Mouse (Mus musculus): ENCODE results near the gene Dscaml1. TPM values are rescaled to one million over a fixed set of nuclear protein-coding genes. Genes with fewer than 3 reads are reported as not detected.
A peak's percentile ranks its signal among the peaks of the same experiment; 100 is the strongest.

Dscaml1 gene
- polyA plus RNA-seq, 1 experiment = 0.80 TPM

DNA sequence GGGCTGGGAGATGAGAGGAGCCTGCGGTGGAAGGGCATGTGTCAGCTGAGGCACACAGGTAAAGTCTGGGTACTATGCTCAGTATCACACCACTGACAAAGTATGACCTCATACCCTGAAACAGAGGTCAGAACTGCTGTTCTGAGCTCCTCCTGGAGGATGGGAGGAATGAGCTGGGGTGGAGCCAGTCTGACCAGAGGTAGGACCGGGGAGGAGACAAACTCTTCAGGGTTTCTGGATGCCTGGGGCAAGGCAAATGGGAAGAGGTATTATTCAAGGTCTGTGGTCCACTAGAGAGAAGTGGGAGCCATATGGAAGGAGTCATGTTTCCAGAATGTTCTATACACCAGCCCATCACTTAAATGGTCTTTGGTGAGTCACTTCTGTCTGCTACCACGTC lies 15.3 kb upstream of the Dscaml1 start:
- peak; percentile 62 for DNase-seq
- Histone ChIP-seq H3K27ac (ENCODE audit: insufficient read depth, low read depth, low read length) (peak overlapping the region; percentile 26; the same call in 1 of the 2 replicates), H3K27me3 (replicated peaks; ENCODE audit: control insufficient read depth, insufficient read depth, low read length) (no peaks in the 10 kb centered on the region), H3K4me1 (ENCODE audit: control insufficient read depth, insufficient read depth, low read length) (peaks cover 25% of the 10 kb centered on the region; the same call in 1 of the 2 replicates), H3K36me3 (ENCODE audit: control insufficient read depth, insufficient read depth, low read length) (peaks cover 7% of the 10 kb centered on the region; the same call in 1 of the 2 replicates), H3K4me3 (ENCODE audit: insufficient read depth, low read depth, low read length) (no peak overlapping the region)
- WGBS = 40% methylated on average over 3 of the region's 3 CpGs
- TF ChIP-seq POLR2A (IDR thresholded peaks at IDR 0.05; ENCODE audit: low read depth, low read length) (no peak), CTCF (conservative IDR thresholded peaks at IDR 0.05; ENCODE audit: insufficient read depth, insufficient read length, low read depth, low read length) (no peak)

DNA sequence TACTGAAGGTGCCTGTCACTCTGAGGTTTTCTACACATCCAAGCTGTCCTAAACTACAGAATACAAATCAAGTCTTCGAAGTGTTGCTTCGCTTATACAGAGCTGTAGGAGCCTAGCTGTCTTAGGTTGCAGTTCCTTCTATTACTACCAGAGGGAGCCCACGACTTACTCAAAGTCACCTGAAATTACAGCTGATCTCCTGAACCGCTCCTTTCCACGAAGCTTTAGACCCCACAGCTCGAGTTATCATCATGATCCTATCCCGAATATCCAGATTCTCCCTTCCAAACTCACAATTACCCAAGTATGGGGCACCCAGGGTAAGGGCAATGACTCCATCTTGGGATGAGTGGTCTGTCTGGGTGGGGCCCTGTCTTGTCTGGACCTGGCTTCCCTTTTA lies 14.6 kb upstream of the Dscaml1 start:
- DNase-seq = peak; percentile 66
- TF ChIP-seq POLR2A (IDR thresholded peaks at IDR 0.05; ENCODE audit: low read depth, low read length) (no peak), CTCF (conservative IDR thresholded peaks at IDR 0.05; ENCODE audit: insufficient read depth, insufficient read length, low read depth, low read length) (peak; percentile 41)
- H3K4me1 ChIP-seq (ENCODE audit: control insufficient read depth, insufficient read depth, low read length) = peaks cover 25% of the 10 kb centered on the region; the same call in 1 of the 2 replicates
- H3K36me3 ChIP-seq (ENCODE audit: control insufficient read depth, insufficient read depth, low read length) = peaks cover 7% of the 10 kb centered on the region; the same call in 1 of the 2 replicates
- 11% methylated on average over 7 of the region's 7 CpGs for WGBS
- H3K4me3 ChIP-seq (ENCODE audit: insufficient read depth, low read depth, low read length) = no peak overlapping the region
- H3K27me3 ChIP-seq (replicated peaks; ENCODE audit: control insufficient read depth, insufficient read depth, low read length) = no peaks in the 10 kb centered on the region
- H3K27ac ChIP-seq (ENCODE audit: insufficient read depth, low read depth, low read length) = peak overlapping the region; percentile 62

GRCm38 (mm10) chr9:45412287-45412686 lies 14.1 kb upstream of the Dscaml1 start:
- H3K27me3 ChIP-seq (replicated peaks; ENCODE audit: control insufficient read depth, insufficient read depth, low read length) = no peaks in the 10 kb centered on the region
- H3K27ac ChIP-seq (ENCODE audit: insufficient read depth, low read depth, low read length) = peak overlapping the region; percentile 91
- TF ChIP-seq POLR2A (IDR thresholded peaks at IDR 0.05; ENCODE audit: low read depth, low read length) (peak; percentile 64), CTCF (conservative IDR thresholded peaks at IDR 0.05; ENCODE audit: insufficient read depth, insufficient read length, low read depth, low read length) (peak; percentile 86)
- no peak overlapping the region for H3K4me3 ChIP-seq (ENCODE audit: insufficient read depth, low read depth, low read length)
- 5% methylated on average over 10 of the region's 10 CpGs for WGBS
- peaks cover 7% of the 10 kb centered on the region; the same call in 1 of the 2 replicates for H3K36me3 ChIP-seq (ENCODE audit: control insufficient read depth, insufficient read depth, low read length)
- DNase-seq = peak; percentile 93
- H3K4me1 ChIP-seq (ENCODE audit: control insufficient read depth, insufficient read depth, low read length) = peaks cover 28% of the 10 kb centered on the region; the same call in 1 of the 2 replicates

DNA sequence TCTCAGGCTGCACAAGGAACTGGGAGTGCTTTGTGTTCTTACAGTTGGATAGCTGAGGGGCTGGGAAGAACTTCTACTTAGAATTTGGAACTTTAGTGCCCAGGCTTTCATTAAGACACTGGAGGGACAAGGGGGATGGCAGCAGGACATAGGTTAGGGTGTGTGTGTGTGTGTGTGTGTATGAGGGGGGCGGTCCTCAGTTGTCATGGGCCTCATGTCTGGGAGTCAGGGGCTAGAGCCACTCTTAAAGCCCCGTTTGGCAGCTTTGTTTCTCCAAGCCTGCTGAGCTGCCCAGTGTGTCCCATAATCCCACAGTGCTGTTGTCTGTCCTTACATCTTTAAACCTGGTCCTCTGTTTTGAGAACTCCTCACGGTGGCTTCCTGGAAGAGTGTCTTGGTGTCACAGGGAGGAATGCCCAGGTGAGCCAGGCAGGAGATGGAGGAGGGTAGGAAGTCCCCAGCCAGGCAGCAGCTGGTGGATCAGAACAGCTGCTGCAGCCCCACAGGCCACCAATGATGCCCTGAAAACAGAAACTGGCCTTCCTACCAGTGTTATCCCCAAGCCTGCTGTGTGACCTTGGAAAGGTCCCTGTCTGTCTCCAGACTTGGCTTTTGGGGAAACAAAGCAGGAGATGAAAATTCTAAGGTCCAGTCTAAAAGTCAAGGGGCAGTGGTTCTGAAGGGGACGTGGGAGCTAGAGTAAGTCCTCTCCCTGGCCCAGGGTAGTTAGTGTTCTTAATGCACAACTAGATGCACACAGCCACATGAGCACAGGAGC lies 13.5 kb upstream of the Dscaml1 start:
- H3K27ac ChIP-seq (ENCODE audit: insufficient read depth, low read depth, low read length) = peak overlapping the region; percentile 91
- no peaks in the 10 kb centered on the region for H3K27me3 ChIP-seq (replicated peaks; ENCODE audit: control insufficient read depth, insufficient read depth, low read length)
- peaks cover 7% of the 10 kb centered on the region; the same call in 1 of the 2 replicates for H3K36me3 ChIP-seq (ENCODE audit: control insufficient read depth, insufficient read depth, low read length)
- H3K4me3 ChIP-seq (ENCODE audit: insufficient read depth, low read depth, low read length) = no peak overlapping the region
- 50% methylated on average over 4 of the region's 4 CpGs for WGBS
- peaks cover 28% of the 10 kb centered on the region; the same call in 1 of the 2 replicates for H3K4me1 ChIP-seq (ENCODE audit: control insufficient read depth, insufficient read depth, low read length)
- no peak for DNase-seq
- TF ChIP-seq POLR2A (IDR thresholded peaks at IDR 0.05; ENCODE audit: low read depth, low read length) = peak; percentile 28
- TF ChIP-seq CTCF (conservative IDR thresholded peaks at IDR 0.05; ENCODE audit: insufficient read depth, insufficient read length, low read depth, low read length) = no peak

DNA sequence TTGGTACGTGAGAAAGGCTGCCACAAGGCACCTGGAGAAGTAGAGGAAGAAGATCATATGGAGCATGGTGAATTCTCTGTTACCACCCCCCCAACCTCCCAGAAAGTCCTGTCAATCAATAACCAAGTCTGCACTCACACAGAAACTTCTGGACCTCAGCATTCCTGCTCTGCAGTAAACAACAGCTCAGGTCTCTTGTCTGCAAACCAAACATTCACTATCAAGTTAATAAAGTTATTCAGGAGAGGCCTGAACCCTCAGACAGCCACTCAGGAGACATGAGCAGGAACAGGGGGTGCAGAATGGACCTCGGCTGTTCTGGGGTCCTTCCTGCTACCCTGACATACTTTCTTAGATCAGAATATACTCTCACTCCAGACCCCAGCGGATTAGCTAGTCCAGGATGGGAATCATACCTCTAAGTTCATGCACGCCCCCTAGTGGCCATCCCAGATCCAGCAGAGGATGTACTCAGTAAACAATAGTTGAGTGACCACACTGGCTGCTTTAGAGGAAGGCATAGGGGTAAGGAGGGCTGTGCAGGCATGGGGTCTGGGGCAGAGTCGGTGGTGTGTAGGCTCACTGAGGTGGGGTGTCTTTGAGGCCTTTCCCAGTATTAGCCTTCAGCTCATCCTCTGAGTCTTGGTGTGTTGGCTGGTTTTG lies 12.8 kb upstream of the Dscaml1 start:
- TF ChIP-seq POLR2A (IDR thresholded peaks at IDR 0.05; ENCODE audit: low read depth, low read length) (peak; percentile 19), CTCF (conservative IDR thresholded peaks at IDR 0.05; ENCODE audit: insufficient read depth, insufficient read length, low read depth, low read length) (peak; percentile 62; the same call in 1 of the 2 replicates)

GRCm38 (mm10) chr9:45415912-45416311 lies 10.5 kb upstream of the Dscaml1 start:
- Histone ChIP-seq H3K36me3 (ENCODE audit: control insufficient read depth, insufficient read depth, low read length) (peaks cover under 1% of the 10 kb centered on the region; the same call in 1 of the 2 replicates), H3K27ac (ENCODE audit: insufficient read depth, low read depth, low read length) (no peak overlapping the region), H3K27me3 (replicated peaks; ENCODE audit: control insufficient read depth, insufficient read depth, low read length) (no peaks in the 10 kb centered on the region), H3K4me1 (ENCODE audit: control insufficient read depth, insufficient read depth, low read length) (peaks cover 27% of the 10 kb centered on the region; the same call in 1 of the 2 replicates), H3K4me3 (ENCODE audit: insufficient read depth, low read depth, low read length) (no peak overlapping the region)
- WGBS = 47% methylated on average over 4 of the region's 4 CpGs
- DNase-seq = no peak
- TF ChIP-seq CTCF (conservative IDR thresholded peaks at IDR 0.05; ENCODE audit: insufficient read depth, insufficient read length, low read depth, low read length) = peak; percentile 54; the same call in 1 of the 2 replicates
- no peak for TF ChIP-seq POLR2A (IDR thresholded peaks at IDR 0.05; ENCODE audit: low read depth, low read length)

More for the DNA sequence above, 12.8 kb upstream of the Dscaml1 start:
- WGBS = 36% methylated on average over 5 of the region's 5 CpGs
- H3K36me3 ChIP-seq (ENCODE audit: control insufficient read depth, insufficient read depth, low read length) = peaks cover 7% of the 10 kb centered on the region; the same call in 1 of the 2 replicates
- no peaks in the 10 kb centered on the region for H3K27me3 ChIP-seq (replicated peaks; ENCODE audit: control insufficient read depth, insufficient read depth, low read length)
- H3K4me3 ChIP-seq (ENCODE audit: insufficient read depth, low read depth, low read length) = no peak overlapping the region
- H3K4me1 ChIP-seq (ENCODE audit: control insufficient read depth, insufficient read depth, low read length) = peaks cover 28% of the 10 kb centered on the region; the same call in 1 of the 2 replicates
- peak; percentile 87 for DNase-seq
- H3K27ac ChIP-seq (ENCODE audit: insufficient read depth, low read depth, low read length) = peak overlapping the region; percentile 91

All from kidney, adult 2 months (tissue).